Mouse (Mus musculus) midbrain, embryonic 14.5 days (tissue): ENCODE measurements around the gene Cd2bp2. TPM values are rescaled to one million over a fixed set of nuclear protein-coding genes. Genes with fewer than 3 reads are reported as not detected.

Source experiments
- ATAC-seq: fragments of 200-750 bp; cut with Nextera tagmentation; 2 replicates; pipeline ENCODE4 v1.8.0; 2017; ENCODE audit warnings: moderate number of reproducible peaks, moderate library complexity; ENCODE audit not compliant: low FRiP score, low TSS enrichment
- DNase-seq: peaks from one replicate; pipeline ENCODE4 v3.0.0-alpha.2; 2015
- H3K27ac ChIP-seq: fragments of 300-500 bp; sonication (generic); replicated peaks from 2 replicates; pipeline ENCODE4 v1.5.1; 2014; ENCODE audit warnings: mild to moderate bottlenecking, low read depth, low read length, moderate library complexity
- H3K27me3 ChIP-seq: fragments of 300-500 bp; sonication (generic); 2 replicates; pipeline ENCODE4 v1.6.1; 2014; ENCODE audit warnings: low read length, control low read depth, mixed read lengths; ENCODE audit not compliant: control insufficient read depth, insufficient read depth
- H3K36me3 ChIP-seq: fragments of 300-500 bp; sonication (generic); 2 replicates; pipeline ENCODE4 v1.6.1; 2014; ENCODE audit warnings: low read length, control low read depth; ENCODE audit not compliant: control insufficient read depth, insufficient read depth
- H3K4me1 ChIP-seq: fragments of 300-500 bp; sonication (generic); 2 replicates; pipeline ENCODE4 v1.6.1; 2014; ENCODE audit warnings: mild to moderate bottlenecking, antibody characterized with exemption, low read length, control low read depth; ENCODE audit not compliant: control insufficient read depth, insufficient read depth
- H3K4me2 ChIP-seq: fragments of 300-500 bp; sonication (generic); 2 replicates; pipeline ENCODE4 v1.6.1; 2014; ENCODE audit warnings: mild to moderate bottlenecking, low read length, moderate library complexity
- H3K4me3 ChIP-seq: fragments of 300-500 bp; sonication (generic); replicated peaks from 2 replicates; pipeline ENCODE4 v1.5.1; 2014; ENCODE audit warnings: low read depth, low read length
- H3K9ac ChIP-seq: fragments of 300-500 bp; sonication (generic); replicated peaks from 2 replicates; pipeline ENCODE4 v1.6.1; 2014; ENCODE audit warnings: mild to moderate bottlenecking, low read length, moderate library complexity
- H3K9me3 ChIP-seq: fragments of 300-500 bp; sonication (generic); 2 replicates; pipeline ENCODE4 v1.6.1; 2016; ENCODE audit warnings: low read length, control low read depth, mixed read lengths; ENCODE audit not compliant: control insufficient read depth
- WGBS: fragments of 180-500 bp; shearing (Covaris S2); extraction: QIAGEN DNeasy Blood & Tissue Kit; methylation state at CpG from one replicate; pipeline ENCODE4 v1.1.7; 2014; 5-methylcytosine and 5-hydroxymethylcytosine counted together
- polyA plus RNA-seq: library from polyadenylated mRNA; unstranded; fragments of >200 nt; fragmentation: Nextera tagmentation; extraction: Ambion mirVana; gene quantifications from 2 replicates; pipeline ENCODE4 v1.2.1, GENCODE M21; 2014

Cd2bp2 gene
- polyA plus RNA-seq, 1 experiment from 2014 or later: 81.1 TPM

GRCm38 (mm10) chr7:127145387-127146266, 50.2 kb downstream of the Cd2bp2 start:
- ATAC-seq (no peak), DNase-seq (no peak)
- no peaks in the 10 kb centered on the region for H3K27me3 ChIP-seq
- no peaks in the 10 kb centered on the region for H3K4me1 ChIP-seq
- 44% methylated on average over 9 of the region's 9 CpGs for WGBS
- H3K9me3 ChIP-seq: no peaks in the 10 kb centered on the region
- H3K36me3 ChIP-seq: no peaks in the 10 kb centered on the region
- H3K9ac ChIP-seq: no peak overlapping the region
- H3K27ac ChIP-seq: no peak overlapping the region
- no peak overlapping the region for H3K4me3 ChIP-seq
- H3K4me2 ChIP-seq: no peak overlapping the region

- 90% methylated on average over 7 of the region's 7 CpGs for WGBS
- Histone ChIP-seq H3K4me2 (no peak overlapping the region), H3K36me3 (no peaks in the 10 kb centered on the region), H3K27ac (no peak overlapping the region), H3K27me3 (no peaks in the 10 kb centered on the region), H3K4me3 (no peak overlapping the region), H3K9me3 (no peaks in the 10 kb centered on the region), H3K4me1 (no peaks in the 10 kb centered on the region), H3K9ac (no peak overlapping the region)
- ATAC-seq (no peak), DNase-seq (no peak)
Observed at GRCm38 (mm10) chr7:127144412-127144811, 51.4 kb downstream of the Cd2bp2 start.

DNA sequence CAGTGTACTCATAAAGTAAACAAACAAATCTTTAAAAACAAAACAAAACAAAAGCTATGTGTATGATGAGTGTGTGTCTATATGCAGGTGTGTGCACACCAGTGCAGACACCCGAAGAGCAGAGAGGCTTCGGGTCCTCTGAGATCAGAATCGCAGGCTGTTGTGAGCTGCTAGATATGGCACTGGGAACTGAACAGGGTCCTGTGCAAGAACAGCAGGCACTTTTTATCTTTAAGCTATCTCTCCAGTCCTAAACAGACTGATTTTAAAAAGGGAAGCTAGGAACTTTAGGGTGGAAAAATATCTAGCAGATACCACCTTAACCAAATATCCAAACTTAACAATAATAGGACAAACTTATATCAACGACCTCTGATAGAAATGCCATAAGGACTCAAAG, 53.2 kb downstream of the Cd2bp2 start:
- Histone ChIP-seq H3K36me3 (no peaks in the 10 kb centered on the region), H3K9ac (no peak overlapping the region), H3K4me1 (no peaks in the 10 kb centered on the region), H3K4me2 (no peak overlapping the region), H3K27ac (no peak overlapping the region), H3K27me3 (no peaks in the 10 kb centered on the region), H3K9me3 (no peaks in the 10 kb centered on the region), H3K4me3 (no peak overlapping the region)
- DNase-seq (no peak), ATAC-seq (no peak)
- WGBS: 85% methylated on average over 4 of the region's 4 CpGs

DNA sequence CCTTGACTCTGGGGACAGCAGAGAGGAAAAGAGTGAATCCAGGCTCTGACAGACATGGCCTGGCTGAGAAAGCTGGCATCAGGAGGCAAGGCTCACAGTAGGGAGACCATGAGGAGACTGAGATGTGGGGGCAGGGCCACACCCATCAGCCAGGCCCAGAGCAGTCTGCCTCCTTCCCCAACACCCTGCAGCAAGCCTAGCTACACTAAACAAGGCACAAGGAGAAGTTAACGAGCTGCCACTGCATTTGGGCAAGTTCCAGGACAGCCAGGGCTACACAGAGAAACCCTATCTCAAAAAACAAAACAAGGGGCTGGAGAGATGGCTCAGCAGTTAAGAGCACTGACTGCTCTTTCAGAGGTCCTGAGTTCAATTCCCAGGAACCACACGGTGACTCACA, 53.6 kb downstream of the Cd2bp2 start:
- no peak for DNase-seq
- Histone ChIP-seq H3K9me3 (no peaks in the 10 kb centered on the region), H3K27ac (no peak overlapping the region), H3K9ac (no peak overlapping the region), H3K4me2 (no peak overlapping the region), H3K27me3 (no peaks in the 10 kb centered on the region), H3K36me3 (no peaks in the 10 kb centered on the region), H3K4me1 (no peaks in the 10 kb centered on the region), H3K4me3 (no peak overlapping the region)
- 74% methylated on average over 2 of the region's 2 CpGs for WGBS
- no peak for ATAC-seq

Other genes starting within 250 kb of the Cd2bp2 start
- 6.5 and 7.0 TPM in 2 replicates for gene Asphd1, start 246.5 kb downstream of the Cd2bp2 start, polyA plus RNA-seq
- gene Sez6l2, start 245.5 kb downstream of the Cd2bp2 start, polyA plus RNA-seq: 59.1 and 66.9 TPM in 2 replicates
- gene Cdipt, start 220.1 kb downstream of the Cd2bp2 start, polyA plus RNA-seq: 101 and 106 TPM in 2 replicates
- gene Cdiptos, start 220.0 kb downstream of the Cd2bp2 start, polyA plus RNA-seq: 1.1 and 1.3 TPM in 2 replicates
- 1.7 and 3.1 TPM in 2 replicates for gene Mvp, start 181.4 kb downstream of the Cd2bp2 start, polyA plus RNA-seq
- not detected in 2 replicates for gene Pagr1b, start 179.6 kb downstream of the Cd2bp2 start, polyA plus RNA-seq
- gene Pagr1a, start 178.7 kb downstream of the Cd2bp2 start, polyA plus RNA-seq: 21.2 and 38.3 TPM in 2 replicates
- 53.4 and 64.6 TPM in 2 replicates for gene Gm42742, start 175.0 kb downstream of the Cd2bp2 start, polyA plus RNA-seq
- gene Prrt2, start 174.8 kb downstream of the Cd2bp2 start, polyA plus RNA-seq: 21.8 and 28.9 TPM in 2 replicates
- gene Maz, start 169.0 kb downstream of the Cd2bp2 start, polyA plus RNA-seq: 68.3 and 80.8 TPM in 2 replicates
- gene Kif22, start 153.6 kb downstream of the Cd2bp2 start, polyA plus RNA-seq: 18.9 and 30.2 TPM in 2 replicates
- not detected in 2 replicates for gene Zg16, start 108.7 kb downstream of the Cd2bp2 start, polyA plus RNA-seq
- 0.84 and 2.2 TPM in 2 replicates for gene AI467606, start 104.7 kb downstream of the Cd2bp2 start, polyA plus RNA-seq
- 0.11 and 0.67 TPM in 2 replicates for gene Qprt, start 73.8 kb downstream of the Cd2bp2 start, polyA plus RNA-seq
- not detected in 2 replicates for gene Spn, start 58.2 kb downstream of the Cd2bp2 start, polyA plus RNA-seq
- 24.6 and 27.6 TPM in 2 replicates for gene Tbc1d10b, start 12.4 kb upstream of the Cd2bp2 start, polyA plus RNA-seq
- gene Mylpf, start 12.8 kb upstream of the Cd2bp2 start, polyA plus RNA-seq: 4.3 and 4.5 TPM in 2 replicates
- 31.9 and 39.7 TPM in 2 replicates for gene Zfp553, start 37.0 kb upstream of the Cd2bp2 start, polyA plus RNA-seq
- gene Sept1, start 37.1 kb upstream of the Cd2bp2 start, polyA plus RNA-seq: 11.6 and 13.6 TPM in 2 replicates
- 55.2 and 71.2 TPM in 2 replicates for gene Zfp771, start 48.2 kb upstream of the Cd2bp2 start, polyA plus RNA-seq
- gene Dctpp1, start 64.7 kb upstream of the Cd2bp2 start, polyA plus RNA-seq: 125 and 134 TPM in 2 replicates
- gene Sephs2, start 78.0 kb upstream of the Cd2bp2 start, polyA plus RNA-seq: 77.6 and 78.4 TPM in 2 replicates
- gene Itgal, start 100.2 kb upstream of the Cd2bp2 start, polyA plus RNA-seq: 0.22 and 0.39 TPM in 2 replicates
- 5.1 and 12.9 TPM in 2 replicates for gene Zfp768, start 149.5 kb upstream of the Cd2bp2 start, polyA plus RNA-seq
- 7.0 and 7.7 TPM in 2 replicates for gene Zfp747, start 180.0 kb upstream of the Cd2bp2 start, polyA plus RNA-seq
- gene 9130019O22Rik, start 191.1 kb upstream of the Cd2bp2 start, polyA plus RNA-seq: 5.3 and 6.9 TPM in 2 replicates
- gene E430018J23Rik, start 197.6 kb upstream of the Cd2bp2 start, polyA plus RNA-seq: 5.5 and 6.2 TPM in 2 replicates
- 4.6 and 5.7 TPM in 2 replicates for gene Zfp764, start 210.8 kb upstream of the Cd2bp2 start, polyA plus RNA-seq
- gene Zfp688, start 226.0 kb upstream of the Cd2bp2 start, polyA plus RNA-seq: 31.9 and 33.9 TPM in 2 replicates